Mouse (Mus musculus) G1E (cell line): ENCODE results near the gene Lamc1.

Experiments
- CTCF ChIP-seq: IDR thresholded peaks from 2 replicates; pipeline ENCODE4 v1.5.1; 2012; ENCODE audit warnings: low read depth, low read length, inconsistent platforms, mixed read lengths
- GATA2 ChIP-seq: IDR thresholded peaks from 2 replicates; pipeline ENCODE4 v1.6.1; 2012; ENCODE audit warnings: low read depth, low read length, inconsistent platforms, borderline replicate concordance
- POLR2AphosphoS5 ChIP-seq: IDR thresholded peaks from 2 replicates; pipeline ENCODE4 v1.6.1; 2012; ENCODE audit warnings: low read depth, low read length, inconsistent platforms; ENCODE audit not compliant: insufficient replicate concordance
- TAL1 ChIP-seq: conservative IDR thresholded peaks from 2 replicates; pipeline ENCODE4 v1.6.1; 2012; ENCODE audit warnings: low read depth, low read length, inconsistent platforms, mixed read lengths

DNA sequence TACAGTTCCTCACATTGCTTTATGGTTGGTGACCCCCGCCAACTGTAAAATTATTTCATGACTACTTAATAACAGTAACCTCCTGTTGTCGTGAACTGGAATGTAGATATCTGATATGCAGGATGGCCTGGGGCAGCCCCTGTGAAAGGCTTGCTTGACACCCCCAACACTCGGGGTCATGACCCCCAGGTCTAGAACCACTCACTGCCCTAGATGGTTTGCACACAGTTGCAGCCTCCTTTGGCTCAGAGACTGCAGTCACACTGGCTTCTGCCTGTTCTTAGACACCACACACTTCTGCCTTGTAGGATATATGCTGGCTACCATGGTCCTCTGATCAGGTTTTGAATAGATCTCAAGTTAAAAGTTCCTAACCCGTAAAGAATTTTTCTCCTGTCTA is 41.5 kb upstream of the Lamc1 start:
- TF ChIP-seq CTCF, result no peak
- TF ChIP-seq GATA2, result no peak
- TF ChIP-seq TAL1, result no peak
- TF ChIP-seq POLR2AphosphoS5, result no peak
